In the genomic region with DNA sequence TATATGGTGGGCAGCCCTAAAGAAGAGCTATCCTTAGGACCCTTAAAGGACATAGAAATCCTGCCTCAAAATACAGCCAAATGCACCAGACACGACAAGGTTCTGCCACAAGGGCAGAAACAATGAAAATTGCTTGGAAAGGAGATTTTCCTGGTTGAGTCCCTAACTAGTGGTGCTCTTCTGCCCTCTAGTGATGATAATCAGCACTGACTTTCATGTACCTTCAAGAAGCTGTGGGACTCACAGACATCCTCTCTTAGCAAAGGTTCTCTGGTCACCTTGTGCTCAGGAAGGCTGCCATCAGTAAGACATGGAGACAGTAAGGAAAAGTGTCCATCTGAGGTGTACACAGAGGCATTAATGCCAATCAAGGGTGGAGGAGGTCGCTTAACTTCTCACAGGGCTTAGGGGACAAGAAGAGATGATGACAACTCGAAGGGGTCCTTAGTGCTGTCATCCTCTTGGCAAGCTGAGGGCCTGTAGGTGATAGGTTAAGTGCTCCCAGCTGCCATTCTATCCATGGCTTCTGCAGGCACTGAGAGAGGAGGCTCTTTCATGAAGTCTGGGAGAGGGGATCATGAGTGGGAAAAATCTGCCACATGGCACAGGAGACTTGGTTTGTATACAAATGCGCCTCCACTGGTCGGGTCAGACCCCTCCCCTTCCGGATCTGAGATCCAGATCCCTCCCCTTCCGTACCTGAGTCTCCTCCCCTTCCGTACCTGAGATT, we compare ENCODE assay signal across 8 mouse cellular contexts.
DNase-seq lines count a peak whose midpoint lies in the region; ATAC-seq and TF ChIP-seq lines count a peak whose summit lies in the region.

No protein-coding gene starts in this region.

- no peaks in the 10 kb centered on the region for H3K27me3 ChIP-seq in liver, postnatal 0 days (ENCODE audit: insufficient read depth, low read length)
- no peaks in the 10 kb centered on the region for H3K27me3 ChIP-seq in forebrain, embryonic 11.5 days (ENCODE audit: control insufficient read depth, insufficient read depth, low read length)
- 0 out of 2 replicates have a peak, but pooled peaks cover 2% of the 10 kb centered on the region for H3K27me3 ChIP-seq in kidney, embryonic 15.5 days

- TF ChIP-seq EP300 in liver, postnatal 0 days (IDR thresholded peaks at IDR 0.05; ENCODE audit: low read depth) = no peak

- H3K9me3 ChIP-seq in liver, postnatal 0 days (ENCODE audit: low read length) = no peaks in the 10 kb centered on the region
- H3K9me3 ChIP-seq in forebrain, embryonic 11.5 days (ENCODE audit: control insufficient read depth, low read length) = no peaks in the 10 kb centered on the region
- no peaks in the 10 kb centered on the region for H3K9me3 ChIP-seq in kidney, embryonic 15.5 days (replicated peaks)

- H3K27ac ChIP-seq in liver, postnatal 0 days (ENCODE audit: low read depth) = no peak overlapping the region
- no peak overlapping the region for H3K27ac ChIP-seq in bone marrow, adult 2 months (ENCODE audit: control insufficient read depth, insufficient read depth, low read depth, low read length, poor library complexity)
- no peak overlapping the region for H3K27ac ChIP-seq in forebrain, embryonic 11.5 days (ENCODE audit: low read depth, low read length)
- H3K27ac ChIP-seq in kidney, embryonic 15.5 days = no peak overlapping the region

- 60% methylated on average over 8 of the region's 8 CpGs for WGBS in liver, postnatal 0 days (ENCODE audit: insufficient replicate concordance)
- 67% methylated on average over 8 of the region's 8 CpGs for WGBS in bone marrow, adult 2 months
- 56% methylated on average over 8 of the region's 8 CpGs for WGBS in forebrain, embryonic 11.5 days
- WGBS in kidney, embryonic 15.5 days = 52% methylated on average over 8 of the region's 8 CpGs

- no peak for DNase-seq in liver, postnatal 0 days
- no peak for DNase-seq in liver
- DNase-seq in forebrain, embryonic 11.5 days (ENCODE audit: low spot score) = no peak
- peak; percentile 62 for DNase-seq in telencephalon, adult 2 months (ENCODE audit: low read depth, low spot score)
- DNase-seq in urinary bladder, postnatal 10 days (ENCODE audit: low spot score) = no peak

- no peak for TF ChIP-seq POLR2A in bone marrow, adult 2 months (IDR thresholded peaks at IDR 0.05; ENCODE audit: borderline replicate concordance, control insufficient read depth, low read depth, low read length)

- H3K36me3 ChIP-seq in liver, postnatal 0 days (replicated peaks; ENCODE audit: insufficient read depth, low read length) = no peaks in the 10 kb centered on the region
- no peaks in the 10 kb centered on the region for H3K36me3 ChIP-seq in forebrain, embryonic 11.5 days (ENCODE audit: control insufficient read depth, insufficient read depth, low read length)
- no peaks in the 10 kb centered on the region for H3K36me3 ChIP-seq in kidney, embryonic 15.5 days

- H3K4me3 ChIP-seq in liver, postnatal 0 days (ENCODE audit: low read depth, low read length) = no peak overlapping the region
- no peak overlapping the region for H3K4me3 ChIP-seq in bone marrow, adult 2 months (replicated peaks; ENCODE audit: control insufficient read depth, low read depth, low read length)
- no peak overlapping the region for H3K4me3 ChIP-seq in forebrain, embryonic 11.5 days (ENCODE audit: low read depth, low read length)
- H3K4me3 ChIP-seq in kidney, embryonic 15.5 days (replicated peaks) = no peak overlapping the region

- H3K9ac ChIP-seq in liver, postnatal 0 days (replicated peaks) = no peak overlapping the region
- H3K9ac ChIP-seq in forebrain, embryonic 11.5 days (ENCODE audit: low read length) = peak overlapping the region; percentile 27
- H3K9ac ChIP-seq in kidney, embryonic 15.5 days = no peak overlapping the region

- no peaks in the 10 kb centered on the region for H3K4me1 ChIP-seq in liver, postnatal 0 days (ENCODE audit: insufficient read depth)
- no peaks in the 10 kb centered on the region for H3K4me1 ChIP-seq in bone marrow, adult 2 months (ENCODE audit: control insufficient read depth, insufficient read depth, low read length)
- peaks cover 5% of the 10 kb centered on the region; the same call in 1 of the 2 replicates for H3K4me1 ChIP-seq in forebrain, embryonic 11.5 days (replicated peaks; ENCODE audit: control insufficient read depth, insufficient read depth, low read length)
- peaks cover 13% of the 10 kb centered on the region for H3K4me1 ChIP-seq in kidney, embryonic 15.5 days

- peak; percentile 76 for TF ChIP-seq CTCF in liver, postnatal 0 days (IDR thresholded peaks at IDR 0.05; ENCODE audit: low read depth)
- 0 out of 2 replicates have a peak, but pooled peaks have one; percentile 16 for TF ChIP-seq CTCF in bone marrow, adult 2 months (IDR thresholded peaks at IDR 0.05; ENCODE audit: control insufficient read depth, insufficient read depth, low read length)

- no peak overlapping the region for H3K4me2 ChIP-seq in liver, postnatal 0 days (ENCODE audit: low read depth, low read length)
- no peak overlapping the region for H3K4me2 ChIP-seq in forebrain, embryonic 11.5 days (ENCODE audit: low read depth, low read length, severe bottlenecking)
- no peak overlapping the region for H3K4me2 ChIP-seq in kidney, embryonic 15.5 days

- no peak for ATAC-seq in liver, postnatal 0 days
- peak; percentile 51; the same call in 1 of the 2 replicates for ATAC-seq in forebrain, embryonic 11.5 days (replicated peaks; ENCODE audit: low FRiP score)
- 0 out of 2 replicates have a peak, but pooled peaks have one; percentile 49 for ATAC-seq in kidney, embryonic 15.5 days (replicated peaks; ENCODE audit: low FRiP score)
- peak; percentile 83 for ATAC-seq in megakaryocyte progenitor cell, adult 5-6 weeks (replicated peaks; ENCODE audit: poor library complexity)
